In genomic region chr9:51144218-51144617, GRCm38 (mm10) we compare ENCODE assay signal across 31 mouse cellular contexts. TPM values are rescaled to one million over a fixed set of nuclear protein-coding genes. Genes with fewer than 3 reads are reported as not detected.
A peak's percentile ranks its signal among the peaks of the same experiment; 100 is the strongest.
DNase-seq lines count a peak whose midpoint lies in the region; ATAC-seq and TF ChIP-seq lines count a peak whose summit lies in the region.
"Had no signal": no experiment of that assay in that cellular context is flagged by ENCODE, and none has a peak within 500 bp of the region (broad histone marks: within the 10 kb centered on the region; RNA-seq: fewer than 3 reads in every experiment).

No protein-coding gene starts in this region.

- H3K4me2 ChIP-seq in intestine, postnatal 0 days (replicated peaks; ENCODE audit: low read depth), result no peak overlapping the region
- H3K4me2 ChIP-seq in intestine, embryonic 15.5 days (replicated peaks), result no peak overlapping the region
- H3K4me2 ChIP-seq in lung, postnatal 0 days (replicated peaks; ENCODE audit: low read depth, low read length), result no peak overlapping the region
- H3K4me2 ChIP-seq: embryonic facial prominence, embryonic 13.5 days; heart, embryonic 15.5 days; hindbrain, embryonic 14.5 days; neural tube, embryonic 15.5 days had no signal

- ATAC-seq in intestine, postnatal 0 days, result no peak
- ATAC-seq in intestine, embryonic 15.5 days, result no peak
- no peak for ATAC-seq in lung, postnatal 0 days
- no peak for ATAC-seq in erythroblast, adult 5-6 weeks (replicated peaks; ENCODE audit: low FRiP score, poor library complexity, severe bottlenecking)
- ATAC-seq: inflammation-experienced regulatory T-cells, adult 6 months; midbrain, embryonic 16.5 days; Patski had no signal

- no peak for TF ChIP-seq EP300 in lung, postnatal 0 days (IDR thresholded peaks at IDR 0.05)

- no peak overlapping the region for H3K4me3 ChIP-seq in intestine, postnatal 0 days (ENCODE audit: low read depth, low read length)
- H3K4me3 ChIP-seq in intestine, embryonic 15.5 days (replicated peaks), result no peak overlapping the region
- no peak overlapping the region for H3K4me3 ChIP-seq in lung, postnatal 0 days (ENCODE audit: low read depth, low read length)
- H3K4me3 ChIP-seq: embryonic facial prominence, embryonic 13.5 days; heart, embryonic 15.5 days; limb, embryonic 10.5 days; neural tube, embryonic 15.5 days had no signal

- no peak overlapping the region for H3K27ac ChIP-seq in intestine, postnatal 0 days (ENCODE audit: low read depth, low read length)
- no peak overlapping the region for H3K27ac ChIP-seq in intestine, embryonic 15.5 days
- H3K27ac ChIP-seq in lung, postnatal 0 days (ENCODE audit: low read length), result no peak overlapping the region
- H3K27ac ChIP-seq: embryonic facial prominence, embryonic 13.5 days; heart, embryonic 15.5 days; hindbrain, embryonic 14.5 days; limb, embryonic 10.5 days; macrophage; neural tube, embryonic 15.5 days had no signal

- H3K27me3 ChIP-seq in intestine, postnatal 0 days (replicated peaks; ENCODE audit: control insufficient read depth, insufficient read depth, low read length), result no peaks in the 10 kb centered on the region
- no peaks in the 10 kb centered on the region for H3K27me3 ChIP-seq in intestine, embryonic 15.5 days (replicated peaks)
- no peaks in the 10 kb centered on the region for H3K27me3 ChIP-seq in lung, postnatal 0 days (replicated peaks; ENCODE audit: insufficient read depth, low read length)
- H3K27me3 ChIP-seq: embryonic facial prominence, embryonic 13.5 days; heart, embryonic 15.5 days; neural tube, embryonic 15.5 days; Patski had no signal

- WGBS in intestine, postnatal 0 days, result 73% methylated on average over 6 of the region's 6 CpGs
- 73% methylated on average over 6 of the region's 6 CpGs for WGBS in intestine, embryonic 15.5 days
- WGBS in lung, postnatal 0 days, result 57% methylated on average over 6 of the region's 6 CpGs

- peak; percentile 35 for TF ChIP-seq CTCF in intestine, postnatal 0 days (IDR thresholded peaks at IDR 0.05; ENCODE audit: low read depth)
- peak; percentile 24 for TF ChIP-seq CTCF in lung, postnatal 0 days (IDR thresholded peaks at IDR 0.05)

- no peaks in the 10 kb centered on the region for H3K9me3 ChIP-seq in intestine, postnatal 0 days (ENCODE audit: control insufficient read depth)
- no peaks in the 10 kb centered on the region for H3K9me3 ChIP-seq in intestine, embryonic 15.5 days
- H3K9me3 ChIP-seq in lung, postnatal 0 days (ENCODE audit: low read length), result no peaks in the 10 kb centered on the region
- H3K9me3 ChIP-seq: embryonic facial prominence, embryonic 13.5 days; heart, embryonic 15.5 days; limb, embryonic 10.5 days; neural tube, embryonic 15.5 days had no signal

- no peaks in the 10 kb centered on the region for H3K4me1 ChIP-seq in intestine, postnatal 0 days (replicated peaks; ENCODE audit: control insufficient read depth, insufficient read depth, low read length)
- no peaks in the 10 kb centered on the region for H3K4me1 ChIP-seq in intestine, embryonic 15.5 days (replicated peaks)
- H3K4me1 ChIP-seq in lung, postnatal 0 days (ENCODE audit: insufficient read depth, low read depth, low read length), result no peaks in the 10 kb centered on the region

- DNase-seq in embryo, embryonic 10 days (ENCODE audit: low spot score), result peak; percentile 16
- DNase-seq in embryo, embryonic 9.5 days (ENCODE audit: extremely low spot score), result no peak
- no peak for DNase-seq in lung, postnatal 0 days (ENCODE audit: low spot score)
- no peak for DNase-seq in lung, adult 18-20 months
- DNase-seq: adrenal gland, postnatal 36 days; cerebellum, adult 11 months; cerebellum, adult 9-11 months; gastrocnemius, postnatal 25 days; heart, postnatal 4 days; liver; right cerebral cortex, adult 18-20 months; right cerebral cortex, postnatal 4 days; thymus, postnatal 36 days had no signal

- no peak overlapping the region for H3K9ac ChIP-seq in intestine, postnatal 0 days (ENCODE audit: low read depth, low read length)
- H3K9ac ChIP-seq in intestine, embryonic 15.5 days, result no peak overlapping the region
- no peak overlapping the region for H3K9ac ChIP-seq in lung, postnatal 0 days (replicated peaks; ENCODE audit: low read depth)
- H3K9ac ChIP-seq: embryonic facial prominence, embryonic 13.5 days; heart, embryonic 15.5 days; hindbrain, embryonic 14.5 days; neural tube, embryonic 15.5 days had no signal

- H3K36me3 ChIP-seq in intestine, postnatal 0 days (ENCODE audit: control insufficient read depth, insufficient read depth), result no peaks in the 10 kb centered on the region
- H3K36me3 ChIP-seq in intestine, embryonic 15.5 days, result no peaks in the 10 kb centered on the region
- no peaks in the 10 kb centered on the region for H3K36me3 ChIP-seq in lung, postnatal 0 days (ENCODE audit: insufficient read depth, low read length)
- H3K36me3 ChIP-seq: embryonic facial prominence, embryonic 13.5 days; heart, embryonic 15.5 days; limb, embryonic 10.5 days; neural tube, embryonic 15.5 days had no signal

RNA-seq across cellular contexts. Expression of gene Gm32742, which starts 21.1 kb away (rescaled TPM):
- polyA plus RNA-seq in intestine, postnatal 0 days (2015; fragmentation: Nextera tagmentation; extraction: Ambion mirVana), result not detected in 2 replicates
- 0.01 TPM in 1 of 2 replicates, not detected in the other for polyA plus RNA-seq in intestine, embryonic 15.5 days (2015; fragmentation: Nextera tagmentation; extraction: Ambion mirVana)
- 0.11 TPM in 2 replicates for polyA plus RNA-seq in lung, postnatal 0 days (2015; fragmentation: Nextera tagmentation; extraction: Ambion mirVana)
- not detected in 2 replicates for total RNA-seq in erythroblast, adult 5-6 weeks (2015; ENCODE audit: low replicate concordance)
- total RNA-seq in erythroblast, adult 5-6 weeks (2017; ENCODE audit: low replicate concordance), result not detected in 2 replicates
- total RNA-seq: adrenal gland, adult 18-20 months; adrenal gland, postnatal 36 days; gastrocnemius, postnatal 25 days; heart, adult 8-10 months; heart, postnatal 4 days; layer of hippocampus, postnatal 14 days had no signal
- polyA plus RNA-seq: hindbrain, embryonic 14.5 days; inflammation-experienced regulatory T-cells, adult 6 months; kidney, embryonic 14.5 days; limb, embryonic 10.5 days; macrophage; neural tube, embryonic 15.5 days had no signal

RNA-seq across cellular contexts. Expression of gene 4833427G06Rik, which starts 42.3 kb away (rescaled TPM):
- not detected in 2 replicates for polyA plus RNA-seq in intestine, postnatal 0 days (2015; fragmentation: Nextera tagmentation; extraction: Ambion mirVana)
- not detected in 2 replicates for polyA plus RNA-seq in intestine, embryonic 15.5 days (2015; fragmentation: Nextera tagmentation; extraction: Ambion mirVana)
- 6.2 and 8.1 TPM in 2 replicates for polyA plus RNA-seq in lung, postnatal 0 days (2015; fragmentation: Nextera tagmentation; extraction: Ambion mirVana)
- not detected in 2 replicates for total RNA-seq in erythroblast, adult 5-6 weeks (2015; ENCODE audit: low replicate concordance)
- not detected in 2 replicates for total RNA-seq in erythroblast, adult 5-6 weeks (2017; ENCODE audit: low replicate concordance)
- total RNA-seq: adrenal gland, adult 18-20 months; gastrocnemius, postnatal 25 days; heart, adult 8-10 months; heart, postnatal 4 days had no signal
- polyA plus RNA-seq: embryonic facial prominence, embryonic 13.5 days; heart, embryonic 15.5 days; inflammation-experienced regulatory T-cells, adult 6 months; kidney, embryonic 14.5 days; large intestine, adult 2 months; macrophage; Patski; stomach, embryonic 14.5 days had no signal
